Mouse (Mus musculus) adrenal gland, postnatal 14 days (tissue): Measurements from ENCODE around the gene Ncoa6. TPM values are rescaled to one million over a fixed set of nuclear protein-coding genes. Genes with fewer than 3 reads are reported as not detected.
A peak's percentile ranks its signal among the peaks of the same experiment; 100 is the strongest.

Source experiments
- DNase-seq: peaks from one replicate; pipeline ENCODE4 v3.0.0; 2021; ENCODE audit warnings: mixed read lengths
- microRNA-seq, 2 experiments: library from miRNA; unstranded; fragments of <30 nt; microRNA quantifications; one replicate each; pipeline ENCODE4 v1.2.0; 2021
- total RNA-seq: library from RNA; stranded (reverse); gene quantifications from 2 replicates; pipeline ENCODE4 v1.2.3, GENCODE M21; 2021

Gene Ncoa6
- total RNA-seq, 1 experiment from 2014 or later = 39.5 TPM

- no peak for DNase-seq
Measured at GRCm38 (mm10) chr2:155367635-155368284, 105.9 kb downstream of the Ncoa6 start.

GRCm38 (mm10) chr2:155357686-155358399 lies 115.9 kb downstream of the Ncoa6 start:
- no peak for DNase-seq

- peak; percentile 96 for DNase-seq
Measured at GRCm38 (mm10) chr2:155356971-155357591, 116.6 kb downstream of the Ncoa6 start, which contains the start of gene Pigu. Gene Pigu, minus strand, starts transcription at chr2:155357430.

DNA sequence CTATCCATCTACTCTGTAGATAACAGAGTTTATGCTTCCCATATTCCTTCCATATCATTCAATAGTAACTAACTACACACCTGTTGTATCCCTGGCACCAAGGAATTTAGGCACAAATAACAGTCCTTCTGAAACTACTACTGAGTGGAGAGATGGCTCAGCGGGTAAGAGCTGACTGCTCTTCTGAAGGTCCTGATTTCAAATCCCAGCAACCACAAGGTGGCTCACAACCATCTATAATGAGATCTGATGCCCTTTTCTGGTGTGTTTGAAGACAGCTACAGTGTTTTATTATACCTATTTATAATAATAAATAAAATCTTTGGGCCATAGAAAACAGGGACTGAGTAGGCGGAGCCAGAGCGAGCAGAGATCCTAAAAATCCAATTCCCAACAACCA lies 119.3 kb downstream of the Ncoa6 start:
- no peak for DNase-seq

GRCm38 (mm10) chr2:155346670-155347069 lies 127.0 kb downstream of the Ncoa6 start:
- DNase-seq = no peak

Small RNAs within 50 kb of the gene (microRNA-seq; reads per million reads assigned to microRNA genes)
- gene Mir695 = 0 reads per million in 2 experiments

Other genes with a start within 250 kb of the Ncoa6 start
- 357 and 369 TPM in 2 replicates for gene Dynlrb1, start 237.4 kb downstream of the Ncoa6 start, total RNA-seq
- 575 and 582 TPM in 2 replicates for gene Map1lc3a, start 197.6 kb downstream of the Ncoa6 start, total RNA-seq
- gene Pigu, start 116.5 kb downstream of the Ncoa6 start, total RNA-seq = 28.2 and 36.1 TPM in 2 replicates
- 278 and 345 TPM in 2 replicates for gene Trp53inp2, start 92.8 kb downstream of the Ncoa6 start, total RNA-seq
- 30.1 and 34.5 TPM in 2 replicates for gene Acss2, start 44.1 kb upstream of the Ncoa6 start, total RNA-seq
- gene Ggt7, start 44.3 kb upstream of the Ncoa6 start, total RNA-seq = 3.8 and 6.7 TPM in 2 replicates
- gene Gss, start 118.9 kb upstream of the Ncoa6 start, total RNA-seq = 46.6 and 48.4 TPM in 2 replicates
- 0.08 and 0.74 TPM in 2 replicates for gene Myh7b, start 137.3 kb upstream of the Ncoa6 start, total RNA-seq
- gene Trpc4ap, start 218.5 kb upstream of the Ncoa6 start, total RNA-seq = 110 and 124 TPM in 2 replicates